Mouse (Mus musculus) kidney, adult 18-20 months (tissue): ENCODE results near the gene Defa20.
"Not testable (repeated sequence)": the region's sequence is repeated elsewhere in the genome, so short reads cannot be mapped to it uniquely, and the experiment has no call there.

ENCODE experiments used
- DNase-seq: peaks from one replicate; pipeline ENCODE4 v3.0.0; 2021

Gene Defa20

GRCm38 (mm10) chr8:21508958-21509357 is at the start of gene Defa20:
Defa20 (plus strand) TSS chr8:21509258.
- not testable (repeated sequence) for DNase-seq

- not testable (repeated sequence) for DNase-seq
Observed at GRCm38 (mm10) chr8:21528732-21529131, 19.7 kb downstream of the Defa20 start, which contains the start of gene Defa32. Defa32 (plus strand) TSS chr8:21529032.
